Mouse (Mus musculus) heart, postnatal 0 days (tissue): ENCODE measurements at regions not wholly inside any gene's neighbourhood (a gene's known extent, or its start where the extent isn't known, plus 50 kb on each side); places are given as distances from the start of the nearest gene placed in this dataset.
A peak's percentile ranks its signal among the peaks of the same experiment; 100 is the strongest.

Source experiments
- ATAC-seq: fragments of 200-750 bp; cut with Nextera tagmentation; 2 replicates; pipeline ENCODE4 v1.8.0; 2017; ENCODE audit warnings: low read depth, moderate number of reproducible peaks, moderate library complexity; ENCODE audit not compliant: insufficient read depth
- DNase-seq: peaks from one replicate; pipeline ENCODE4 v3.0.0-alpha.2; 2016; ENCODE audit warnings: low spot score
- H3K27ac ChIP-seq: fragments of 300-500 bp; sonication (generic); 2 replicates; pipeline ENCODE4 v1.5.1; 2014; ENCODE audit warnings: low read depth, mild to moderate bottlenecking
- H3K27me3 ChIP-seq: fragments of 300-500 bp; sonication (generic); 2 replicates; pipeline ENCODE4 v1.6.1; 2014; ENCODE audit warnings: low read length, mixed read lengths; ENCODE audit not compliant: control insufficient read depth, insufficient read depth
- H3K36me3 ChIP-seq: fragments of 300-500 bp; sonication (generic); replicated peaks from 2 replicates; pipeline ENCODE4 v1.6.1; 2014; ENCODE audit warnings: low read length, mixed read lengths; ENCODE audit not compliant: control insufficient read depth, insufficient read depth
- H3K4me1 ChIP-seq: fragments of 300-500 bp; sonication (generic); 2 replicates; pipeline ENCODE4 v1.6.1; 2014; ENCODE audit warnings: antibody characterized with exemption; ENCODE audit not compliant: control insufficient read depth, insufficient read depth
- H3K4me2 ChIP-seq: fragments of 300-500 bp; sonication (generic); 2 replicates; pipeline ENCODE4 v1.6.1; 2014; ENCODE audit warnings: low read depth, mild to moderate bottlenecking, low read length, moderate library complexity
- H3K4me3 ChIP-seq: fragments of 300-500 bp; sonication (generic); 2 replicates; pipeline ENCODE4 v1.5.1; 2014; ENCODE audit warnings: low read depth, low read length
- H3K9ac ChIP-seq: fragments of 300-500 bp; sonication (generic); replicated peaks from 2 replicates; pipeline ENCODE4 v1.6.1; 2014; ENCODE audit warnings: low read depth, low read length, mixed read lengths
- H3K9me3 ChIP-seq: fragments of 300-500 bp; sonication (generic); replicated peaks from 2 replicates; pipeline ENCODE4 v1.6.1; 2016; ENCODE audit warnings: low read length; ENCODE audit not compliant: control insufficient read depth
- CTCF ChIP-seq: IDR thresholded peaks from 2 replicates; pipeline ENCODE4 v1.5.1; 2016; ENCODE audit warnings: antibody characterized with exemption, control low read depth, low read depth
- EP300 ChIP-seq: IDR thresholded peaks from 2 replicates; pipeline ENCODE4 v1.6.1; 2016; ENCODE audit warnings: antibody characterized with exemption, low read depth
- WGBS: fragments of 180-500 bp; shearing (Covaris S2); extraction: QIAGEN DNeasy Blood & Tissue Kit; methylation state at CpG from one replicate; pipeline ENCODE4 v1.1.7; 2014; 5-methylcytosine and 5-hydroxymethylcytosine counted together

GRCm38 (mm10) chr19:52624310-52624709, 360.2 kb downstream of the Ins1 start:
- ATAC-seq: no peak
- TF ChIP-seq CTCF (no peak), EP300 (no peak)

GRCm38 (mm10) chr19:52623496-52623895, 359.4 kb downstream of the Ins1 start:
- H3K27me3 ChIP-seq: no peaks in the 10 kb centered on the region
- H3K4me2 ChIP-seq: no peak overlapping the region
- H3K4me3 ChIP-seq: no peak overlapping the region
- no peaks in the 10 kb centered on the region for H3K4me1 ChIP-seq
- TF ChIP-seq EP300 (no peak), CTCF (peak; percentile 49)
- no peak for DNase-seq
- H3K9ac ChIP-seq: no peak overlapping the region
- no peak for ATAC-seq
- H3K9me3 ChIP-seq: no peaks in the 10 kb centered on the region
- H3K36me3 ChIP-seq: no peaks in the 10 kb centered on the region
- H3K27ac ChIP-seq: no peak overlapping the region

More at GRCm38 (mm10) chr19:52624310-52624709, 360.2 kb downstream of the Ins1 start:
- Histone ChIP-seq H3K9ac (no peak overlapping the region), H3K4me3 (no peak overlapping the region), H3K4me1 (no peaks in the 10 kb centered on the region), H3K27me3 (no peaks in the 10 kb centered on the region), H3K4me2 (no peak overlapping the region), H3K27ac (no peak overlapping the region), H3K36me3 (no peaks in the 10 kb centered on the region), H3K9me3 (no peaks in the 10 kb centered on the region)
- no peak for DNase-seq
- 56% methylated on average over 5 of the region's 5 CpGs for WGBS

GRCm38 (mm10) chr19:52613353-52613752, 349.3 kb downstream of the Ins1 start:
- WGBS: 80% methylated on average over 5 of the region's 5 CpGs
- H3K9me3 ChIP-seq: no peaks in the 10 kb centered on the region
- H3K27me3 ChIP-seq: no peaks in the 10 kb centered on the region
- no peaks in the 10 kb centered on the region for H3K4me1 ChIP-seq
- no peak overlapping the region for H3K27ac ChIP-seq
- ATAC-seq: no peak
- DNase-seq: no peak
- H3K9ac ChIP-seq: no peak overlapping the region
- no peak overlapping the region for H3K4me2 ChIP-seq
- no peak overlapping the region for H3K4me3 ChIP-seq
- TF ChIP-seq EP300 (no peak), CTCF (no peak)
- H3K36me3 ChIP-seq: no peaks in the 10 kb centered on the region

GRCm38 (mm10) chr19:52606859-52607258, 342.8 kb downstream of the Ins1 start:
- no peak for DNase-seq
- H3K9me3 ChIP-seq: no peaks in the 10 kb centered on the region
- no peak overlapping the region for H3K4me2 ChIP-seq
- TF ChIP-seq CTCF (no peak), EP300 (no peak)
- no peak for ATAC-seq
- H3K36me3 ChIP-seq: no peaks in the 10 kb centered on the region
- H3K27ac ChIP-seq: no peak overlapping the region
- H3K4me3 ChIP-seq: no peak overlapping the region
- H3K27me3 ChIP-seq: no peaks in the 10 kb centered on the region
- no peak overlapping the region for H3K9ac ChIP-seq
- H3K4me1 ChIP-seq: no peaks in the 10 kb centered on the region
- WGBS: 49% methylated on average over 3 of the region's 3 CpGs

GRCm38 (mm10) chr19:52600410-52600809, 336.3 kb downstream of the Ins1 start:
- TF ChIP-seq CTCF (no peak), EP300 (no peak)
- Histone ChIP-seq H3K4me1 (no peaks in the 10 kb centered on the region), H3K36me3 (no peaks in the 10 kb centered on the region), H3K9ac (no peak overlapping the region), H3K27me3 (no peaks in the 10 kb centered on the region), H3K27ac (no peak overlapping the region), H3K4me2 (no peak overlapping the region), H3K4me3 (no peak overlapping the region), H3K9me3 (no peaks in the 10 kb centered on the region)
- DNase-seq (no peak), ATAC-seq (no peak)
- WGBS: 9% methylated on average over 3 of the region's 3 CpGs

- H3K4me2 ChIP-seq: no peak overlapping the region
- H3K4me3 ChIP-seq: no peak overlapping the region
- no peak for ATAC-seq
- no peaks in the 10 kb centered on the region for H3K9me3 ChIP-seq
- no peak overlapping the region for H3K9ac ChIP-seq
- no peaks in the 10 kb centered on the region for H3K36me3 ChIP-seq
- H3K27ac ChIP-seq: no peak overlapping the region
- 73% methylated on average over 4 of the region's 4 CpGs for WGBS
- no peak for TF ChIP-seq EP300
- DNase-seq: no peak
- no peaks in the 10 kb centered on the region for H3K27me3 ChIP-seq
- H3K4me1 ChIP-seq: no peaks in the 10 kb centered on the region
Observed at GRCm38 (mm10) chr19:52565401-52565800, 301.3 kb downstream of the Ins1 start.
